Mouse (Mus musculus) lung, embryonic 14.5 days (tissue): ENCODE measurements at regions not wholly inside any gene's neighbourhood (a gene's known extent, or its start where the extent isn't known, plus 50 kb on each side); places are given as distances from the start of the nearest gene placed in this dataset.
"Not testable (repeated sequence)": the region's sequence is repeated elsewhere in the genome, so short reads cannot be mapped to it uniquely, and the experiment has no call there.

Experiments used
- ATAC-seq: fragments of 200-750 bp; cut with Nextera tagmentation; 2 replicates; pipeline ENCODE4 v1.8.0; 2017; ENCODE audit warnings: mild to moderate bottlenecking, moderate TSS enrichment, moderate library complexity; ENCODE audit not compliant: insufficient read depth
- DNase-seq: peaks from one replicate; pipeline ENCODE4 v3.0.0-alpha.2; 2015
- H3K27ac ChIP-seq: fragments of 300-500 bp; sonication (generic); 2 replicates; pipeline ENCODE4 v1.5.1; 2014; ENCODE audit warnings: low read depth, mild to moderate bottlenecking, moderate library complexity
- H3K27me3 ChIP-seq: fragments of 300-500 bp; sonication (generic); 2 replicates; pipeline ENCODE4 v1.6.1; 2014; ENCODE audit warnings: low read length, control low read depth; ENCODE audit not compliant: insufficient read depth
- H3K36me3 ChIP-seq: fragments of 300-500 bp; sonication (generic); 2 replicates; pipeline ENCODE4 v1.6.1; 2014; ENCODE audit warnings: control low read depth; ENCODE audit not compliant: insufficient read depth
- H3K4me1 ChIP-seq: fragments of 300-500 bp; sonication (generic); 2 replicates; pipeline ENCODE4 v1.6.1; 2014; ENCODE audit warnings: antibody characterized with exemption, control low read depth; ENCODE audit not compliant: insufficient read depth
- H3K4me2 ChIP-seq: fragments of 300-500 bp; sonication (generic); 2 replicates; pipeline ENCODE4 v1.6.1; 2014; ENCODE audit warnings: mild to moderate bottlenecking
- H3K4me3 ChIP-seq: fragments of 300-500 bp; sonication (generic); 2 replicates; pipeline ENCODE4 v1.5.1; 2014; ENCODE audit warnings: low read depth, low read length
- H3K9ac ChIP-seq: fragments of 300-500 bp; sonication (generic); 2 replicates; pipeline ENCODE4 v1.6.1; 2014
- H3K9me3 ChIP-seq: fragments of 300-500 bp; sonication (generic); 2 replicates; pipeline ENCODE4 v1.6.1; 2016; ENCODE audit warnings: low read depth, low read length, control low read depth
- CTCF ChIP-seq: IDR thresholded peaks from 2 replicates; pipeline ENCODE4 v1.5.1; 2016; ENCODE audit warnings: antibody characterized with exemption, low read depth
- WGBS: fragments of 180-500 bp; shearing (Covaris S2); extraction: QIAGEN DNeasy Blood & Tissue Kit; methylation state at CpG from one replicate; pipeline ENCODE4 v1.1.7; 2014; 5-methylcytosine and 5-hydroxymethylcytosine counted together

- 87% methylated on average over 7 of the region's 7 CpGs for WGBS
- Histone ChIP-seq H3K36me3 (no peaks in the 10 kb centered on the region), H3K4me2 (no peak overlapping the region), H3K27ac (no peak overlapping the region), H3K9ac (no peak overlapping the region), H3K4me1 (no peaks in the 10 kb centered on the region), H3K27me3 (no peaks in the 10 kb centered on the region), H3K4me3 (no peak overlapping the region), H3K9me3 (no peaks in the 10 kb centered on the region)
- no peak for ATAC-seq
- no peak for DNase-seq
- no peak for TF ChIP-seq CTCF
Observed at GRCm38 (mm10) chr6:41152101-41152500, 116.8 kb upstream of the 2210010C04Rik start.

- WGBS: 78% methylated on average over 3 of the region's 3 CpGs
- no peak for TF ChIP-seq CTCF
- H3K4me2 ChIP-seq: no peak overlapping the region
- DNase-seq (no peak), ATAC-seq (no peak)
- H3K36me3 ChIP-seq: no peaks in the 10 kb centered on the region
- H3K27me3 ChIP-seq: no peaks in the 10 kb centered on the region
- no peak overlapping the region for H3K4me3 ChIP-seq
- H3K9me3 ChIP-seq: no peaks in the 10 kb centered on the region
- H3K27ac ChIP-seq: no peak overlapping the region
- no peak overlapping the region for H3K9ac ChIP-seq
- H3K4me1 ChIP-seq: no peaks in the 10 kb centered on the region
Observed at GRCm38 (mm10) chr6:41151542-41151941, 116.2 kb upstream of the 2210010C04Rik start.

GRCm38 (mm10) chr6:41140916-41141315 is 105.6 kb upstream of the 2210010C04Rik start:
- Histone ChIP-seq H3K4me3 (no peak overlapping the region), H3K27ac (no peak overlapping the region), H3K9ac (no peak overlapping the region), H3K36me3 (no peaks in the 10 kb centered on the region), H3K9me3 (no peaks in the 10 kb centered on the region), H3K4me1 (no peaks in the 10 kb centered on the region), H3K27me3 (no peaks in the 10 kb centered on the region), H3K4me2 (no peak overlapping the region)
- 71% methylated on average over 1 of the region's 1 CpGs for WGBS
- DNase-seq: no peak
- TF ChIP-seq CTCF: no peak
- no peak for ATAC-seq

- not testable (repeated sequence) for DNase-seq, H3K4me1 ChIP-seq, H3K27me3 ChIP-seq, H3K36me3 ChIP-seq, H3K27ac ChIP-seq, H3K4me3 ChIP-seq, H3K9ac ChIP-seq, H3K4me2 ChIP-seq, H3K9me3 ChIP-seq, ATAC-seq
- 56% methylated on average over 2 of the region's 2 CpGs for WGBS
Observed at GRCm38 (mm10) chr6:41137401-41137777, 102.1 kb upstream of the 2210010C04Rik start.

- Histone ChIP-seq H3K4me2 (no peak overlapping the region), H3K27ac (no peak overlapping the region), H3K36me3 (no peaks in the 10 kb centered on the region), H3K9me3 (no peaks in the 10 kb centered on the region), H3K4me1 (no peaks in the 10 kb centered on the region), H3K27me3 (no peaks in the 10 kb centered on the region), H3K9ac (no peak overlapping the region), H3K4me3 (no peak overlapping the region)
- peak; percentile 82 for TF ChIP-seq CTCF
- ATAC-seq (no peak; the same call in 1 of the 2 replicates), DNase-seq (peak; percentile 83)
- WGBS: 31% methylated on average over 6 of the region's 6 CpGs
Observed at GRCm38 (mm10) chr6:41136717-41137400, 101.5 kb upstream of the 2210010C04Rik start.

- WGBS: 49% methylated on average over 4 of the region's 4 CpGs
- Histone ChIP-seq H3K36me3 (no peaks in the 10 kb centered on the region), H3K27ac (no peak overlapping the region), H3K9ac (no peak overlapping the region), H3K27me3 (no peaks in the 10 kb centered on the region), H3K9me3 (no peaks in the 10 kb centered on the region), H3K4me1 (no peaks in the 10 kb centered on the region), H3K4me2 (no peak overlapping the region), H3K4me3 (no peak overlapping the region)
- DNase-seq: no peak
- no peak for TF ChIP-seq CTCF
- ATAC-seq: no peak
Observed at GRCm38 (mm10) chr6:41135160-41135559, 99.9 kb upstream of the 2210010C04Rik start.

GRCm38 (mm10) chr6:41129906-41130305 is 94.6 kb upstream of the 2210010C04Rik start:
- no peak for ATAC-seq
- no peak for TF ChIP-seq CTCF

GRCm38 (mm10) chr6:41127816-41128215 is 92.5 kb upstream of the 2210010C04Rik start:
- H3K9ac ChIP-seq: no peak overlapping the region
- no peaks in the 10 kb centered on the region for H3K27me3 ChIP-seq
- no peaks in the 10 kb centered on the region for H3K4me1 ChIP-seq
- no peaks in the 10 kb centered on the region for H3K9me3 ChIP-seq
- H3K4me3 ChIP-seq: no peak overlapping the region
- no peaks in the 10 kb centered on the region for H3K36me3 ChIP-seq
- DNase-seq (no peak), ATAC-seq (no peak)
- H3K4me2 ChIP-seq: no peak overlapping the region
- WGBS: 65% methylated on average over 7 of the region's 7 CpGs
- no peak for TF ChIP-seq CTCF
- H3K27ac ChIP-seq: no peak overlapping the region

More at GRCm38 (mm10) chr6:41129906-41130305, 94.6 kb upstream of the 2210010C04Rik start:
- Histone ChIP-seq H3K27me3 (no peaks in the 10 kb centered on the region), H3K27ac (no peak overlapping the region), H3K4me1 (no peaks in the 10 kb centered on the region), H3K9ac (no peak overlapping the region), H3K4me3 (no peak overlapping the region), H3K4me2 (no peak overlapping the region), H3K9me3 (no peaks in the 10 kb centered on the region), H3K36me3 (no peaks in the 10 kb centered on the region)
- 86% methylated on average over 4 of the region's 4 CpGs for WGBS
- no peak for DNase-seq
